Mouse (Mus musculus): ENCODE measurements around the gene Vac14.
"Not testable (repeated sequence)": the region's sequence is repeated elsewhere in the genome, so short reads cannot be mapped to it uniquely, and the experiment has no call there.

Vac14 gene

DNA sequence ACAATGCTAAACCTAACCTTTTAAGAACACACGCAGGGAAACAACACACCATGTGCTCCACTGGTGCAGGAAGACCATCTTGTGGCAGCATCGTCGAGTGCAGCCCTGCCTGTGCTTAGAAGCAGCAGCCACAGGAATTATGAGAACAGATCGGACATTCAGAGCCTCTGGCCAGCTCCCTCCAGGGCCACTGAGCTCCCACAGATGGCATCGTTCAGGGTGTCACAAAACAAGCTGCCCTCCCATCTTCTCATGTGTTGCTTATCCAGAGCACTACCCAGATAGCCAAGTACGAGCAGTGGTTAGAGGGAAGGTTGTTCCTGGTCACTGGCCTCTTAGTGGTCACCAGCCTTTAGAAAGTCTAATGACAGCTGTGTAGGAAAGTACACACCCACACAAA is 30.9 kb downstream of the Vac14 start:
- no peak for DNase-seq (ENCODE audit: low spot score)

GRCm38 (mm10) chr8:110650838-110651237 is 32.5 kb downstream of the Vac14 start:
- no peak for DNase-seq (ENCODE audit: low spot score)

GRCm38 (mm10) chr8:110651847-110652246 is 33.5 kb downstream of the Vac14 start:
- no peak for DNase-seq (ENCODE audit: low spot score)

GRCm38 (mm10) chr8:110654075-110655060 is 36.0 kb downstream of the Vac14 start:
- no peak for DNase-seq (ENCODE audit: low spot score)

- DNase-seq (ENCODE audit: low spot score) = no peak
Measured at GRCm38 (mm10) chr8:110655827-110656226, 37.4 kb downstream of the Vac14 start.

DNA sequence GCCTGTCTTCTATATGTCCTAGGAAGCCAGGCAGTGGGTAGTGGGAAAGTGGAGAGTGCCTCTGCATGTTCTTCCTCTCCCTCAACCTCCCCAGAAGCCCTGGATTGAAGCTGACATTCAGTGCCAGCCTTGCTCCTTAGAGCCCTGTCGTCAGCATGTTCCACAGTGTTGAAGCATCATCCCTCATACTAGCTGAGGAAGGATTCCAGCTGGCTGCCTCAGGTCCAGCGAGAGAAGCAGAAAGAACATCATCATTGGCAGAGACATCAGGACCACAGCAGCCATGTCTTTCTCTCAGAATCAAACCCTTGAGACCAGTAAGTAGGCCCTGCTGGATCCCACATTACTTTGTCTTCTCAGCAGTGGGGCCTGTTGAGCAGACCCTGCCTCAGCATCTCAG is 39.3 kb downstream of the Vac14 start:
- no peak for DNase-seq (ENCODE audit: low spot score)

DNA sequence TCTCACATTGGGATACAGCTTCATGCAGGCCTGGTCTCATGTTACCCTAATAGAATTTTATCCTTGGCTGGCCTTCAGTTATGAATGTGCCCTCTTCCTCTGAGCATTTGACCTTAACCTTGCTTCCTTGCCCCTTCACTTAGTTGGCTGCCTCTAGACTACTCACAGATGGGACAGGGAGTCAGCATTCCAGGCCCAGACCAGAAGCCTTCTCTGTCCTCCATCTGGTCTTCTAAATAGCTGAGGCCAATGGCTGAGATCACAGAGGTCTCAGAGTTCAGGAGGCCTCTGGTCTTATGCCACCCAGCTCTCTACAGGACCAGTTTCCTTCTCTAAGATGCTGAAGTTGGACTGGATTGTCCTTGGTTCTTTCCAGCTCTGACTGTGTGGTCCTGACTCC is 41.7 kb downstream of the Vac14 start:
- DNase-seq (ENCODE audit: low spot score) = no peak

DNA sequence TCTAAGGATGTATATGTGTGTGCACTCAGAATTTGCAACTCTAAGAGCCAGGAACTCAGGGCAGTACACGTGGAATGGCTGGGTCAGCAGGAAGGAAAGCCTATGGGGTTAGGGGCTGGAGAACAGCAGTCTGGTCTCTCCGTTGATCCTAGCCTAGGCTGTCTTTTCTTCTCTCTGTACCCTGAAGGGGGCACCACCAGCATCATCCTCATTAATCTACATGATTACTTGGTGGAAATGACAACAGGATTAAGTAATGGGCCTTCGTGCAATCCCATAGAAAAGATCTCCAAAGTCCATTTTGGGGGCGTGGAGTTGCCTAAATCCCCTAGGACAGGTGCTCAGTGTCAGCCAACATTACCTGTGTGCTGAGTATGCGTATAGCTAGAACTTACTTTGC is 44.2 kb downstream of the Vac14 start:
- no peak for DNase-seq (ENCODE audit: low spot score)

- DNase-seq (ENCODE audit: low spot score) = no peak
Measured at GRCm38 (mm10) chr8:110663015-110663742, 44.8 kb downstream of the Vac14 start.

DNA sequence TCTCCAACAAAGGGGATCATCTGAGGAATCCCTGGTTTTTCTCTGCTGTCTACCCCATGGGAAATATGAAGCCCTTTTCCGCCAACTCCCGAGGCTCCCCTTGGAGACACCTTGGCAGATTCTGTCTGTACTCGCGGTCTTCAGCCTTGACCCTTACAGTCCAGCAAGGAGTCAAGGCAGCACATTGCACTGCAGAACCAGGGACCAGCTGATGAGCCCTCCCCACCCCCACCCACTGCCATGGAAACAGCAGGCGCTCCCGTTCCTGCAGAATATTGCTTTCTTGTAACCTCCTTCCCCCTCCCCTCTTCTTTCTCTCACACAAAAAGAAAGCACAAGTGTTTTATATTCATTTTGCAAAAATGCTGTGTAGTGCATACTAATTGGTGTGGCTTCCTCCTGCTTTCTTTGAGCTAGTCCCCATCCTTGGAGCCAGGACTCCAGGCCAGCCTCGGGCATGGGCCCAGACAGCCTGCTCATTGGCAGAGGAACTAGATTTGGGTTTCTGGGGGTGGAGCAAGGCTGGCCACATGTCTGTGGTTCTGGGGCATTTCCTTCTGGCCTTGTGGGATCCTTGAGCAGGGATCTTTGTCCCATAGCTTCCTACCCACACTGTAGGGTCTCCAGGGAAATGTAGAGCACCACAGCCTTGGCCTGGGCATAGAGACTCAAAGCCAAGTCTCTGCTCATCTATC is 46.0 kb downstream of the Vac14 start:
- DNase-seq (ENCODE audit: low spot score) = no peak

DNA sequence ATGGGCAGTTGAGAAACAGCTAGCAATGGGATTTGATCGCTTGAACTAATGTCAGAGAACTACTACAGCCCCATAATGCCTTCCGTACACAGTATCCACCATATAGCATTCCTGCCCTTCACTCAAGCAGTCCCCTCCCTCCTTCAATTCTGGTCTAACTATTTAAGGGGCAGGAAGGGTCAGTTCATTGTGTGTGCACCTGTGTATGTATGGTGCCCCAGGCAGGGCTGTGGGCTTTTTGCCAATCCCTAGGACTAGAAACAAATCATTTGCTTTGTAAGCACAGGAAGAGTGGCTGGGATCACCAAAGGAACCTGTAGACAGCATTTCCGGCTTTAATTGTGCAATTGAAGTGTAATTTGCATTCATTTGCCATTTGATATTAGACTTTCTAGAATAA is 46.6 kb downstream of the Vac14 start:
- DNase-seq (ENCODE audit: low spot score) = no peak

DNA sequence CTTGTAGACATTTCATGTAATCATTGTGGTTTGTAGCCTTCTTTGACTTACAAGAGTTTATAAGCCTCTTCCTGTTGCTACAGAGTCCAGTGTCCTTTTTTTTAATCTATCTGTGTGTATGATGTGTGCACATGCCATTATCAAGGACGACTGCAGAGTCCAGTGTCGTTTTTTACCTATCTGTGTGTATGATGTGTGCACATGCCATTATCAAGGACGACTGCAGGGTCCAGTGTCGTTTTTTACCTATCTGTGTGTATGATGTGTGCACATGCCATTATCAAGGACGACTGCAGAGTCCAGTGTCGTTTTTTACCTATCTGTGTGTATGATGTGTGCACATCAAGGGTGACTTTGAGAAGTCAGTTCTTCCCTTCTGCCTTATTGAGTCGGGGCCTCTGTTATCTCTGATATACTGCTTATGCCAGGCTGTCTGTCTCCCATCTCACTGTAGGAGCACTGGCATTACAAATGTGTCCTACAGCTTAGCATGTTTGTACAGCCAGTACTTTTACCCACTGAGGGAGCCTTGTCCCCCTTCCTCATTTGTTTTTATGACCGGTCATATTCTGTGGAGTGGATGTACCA is 49.3 kb downstream of the Vac14 start:
- not testable (repeated sequence) for DNase-seq (ENCODE audit: low spot score)

GRCm38 (mm10) chr8:110669932-110670628 is 51.7 kb downstream of the Vac14 start:
- DNase-seq (ENCODE audit: low spot score) = no peak

DNA sequence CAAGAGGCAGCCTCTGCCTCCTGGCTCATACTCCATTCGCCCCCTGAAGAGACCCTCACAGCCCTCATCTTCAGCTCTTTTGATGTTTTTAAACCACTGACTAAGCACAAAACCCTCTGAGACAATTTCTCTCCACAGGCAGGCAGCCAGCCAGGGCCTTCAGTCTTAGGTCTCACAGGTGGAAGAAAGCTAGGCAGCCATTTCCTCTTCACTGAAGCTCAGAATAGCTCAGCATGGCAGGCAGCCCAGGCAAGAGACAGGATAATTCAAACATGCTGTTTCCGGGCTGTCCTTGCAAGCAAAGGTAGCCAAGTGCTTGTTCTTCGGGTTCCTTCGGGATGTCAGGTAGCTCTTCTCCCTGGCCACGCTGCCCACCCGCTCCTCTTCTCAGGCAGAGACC is 52.9 kb downstream of the Vac14 start:
- DNase-seq (ENCODE audit: low spot score) = no peak

- DNase-seq (ENCODE audit: low spot score) = no peak
Measured at GRCm38 (mm10) chr8:110672133-110672532, 53.7 kb downstream of the Vac14 start.

DNA sequence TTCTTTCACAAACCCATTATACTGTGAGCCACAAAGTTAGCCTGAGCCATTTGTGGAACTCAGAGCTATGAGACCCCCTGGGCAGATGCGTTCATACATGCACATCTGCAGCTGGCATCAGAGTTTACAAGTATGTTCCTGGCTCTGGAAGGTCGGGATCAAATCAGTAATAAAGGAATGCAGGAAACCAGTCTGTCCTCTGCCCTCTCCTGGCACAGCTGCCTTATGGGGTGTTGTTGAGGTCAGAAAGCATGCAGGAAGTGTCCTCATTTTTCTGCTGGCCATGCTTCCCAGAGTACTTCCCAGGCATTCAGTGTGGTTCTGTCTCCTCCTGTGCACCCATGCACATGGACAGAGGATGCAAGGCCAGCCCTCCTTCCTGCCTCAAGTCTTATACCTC is 54.8 kb downstream of the Vac14 start:
- no peak for DNase-seq (ENCODE audit: low spot score)

DNA sequence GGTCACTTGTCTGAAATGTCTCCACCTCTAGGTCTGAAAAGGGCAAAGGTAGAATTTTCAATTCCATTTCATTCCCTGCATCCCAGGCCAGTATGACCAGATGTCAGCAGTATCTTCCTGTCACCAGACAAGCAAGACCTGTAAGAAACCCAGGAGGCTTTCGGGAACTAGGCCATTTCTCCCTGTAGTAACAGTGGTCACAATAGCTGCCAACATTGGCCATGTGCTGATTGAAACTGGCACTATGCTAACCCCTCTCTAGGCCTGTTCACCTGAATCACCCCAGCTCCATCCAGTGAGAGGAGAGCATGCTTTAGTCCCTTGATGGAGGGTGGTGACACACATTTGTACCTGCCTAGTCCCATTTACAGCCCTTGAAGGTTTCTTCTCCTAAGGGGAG is 56.2 kb downstream of the Vac14 start:
- no peak for DNase-seq (ENCODE audit: low spot score)

GRCm38 (mm10) chr8:110676702-110677101 is 58.3 kb downstream of the Vac14 start:
- DNase-seq (ENCODE audit: low spot score) = no peak

DNA sequence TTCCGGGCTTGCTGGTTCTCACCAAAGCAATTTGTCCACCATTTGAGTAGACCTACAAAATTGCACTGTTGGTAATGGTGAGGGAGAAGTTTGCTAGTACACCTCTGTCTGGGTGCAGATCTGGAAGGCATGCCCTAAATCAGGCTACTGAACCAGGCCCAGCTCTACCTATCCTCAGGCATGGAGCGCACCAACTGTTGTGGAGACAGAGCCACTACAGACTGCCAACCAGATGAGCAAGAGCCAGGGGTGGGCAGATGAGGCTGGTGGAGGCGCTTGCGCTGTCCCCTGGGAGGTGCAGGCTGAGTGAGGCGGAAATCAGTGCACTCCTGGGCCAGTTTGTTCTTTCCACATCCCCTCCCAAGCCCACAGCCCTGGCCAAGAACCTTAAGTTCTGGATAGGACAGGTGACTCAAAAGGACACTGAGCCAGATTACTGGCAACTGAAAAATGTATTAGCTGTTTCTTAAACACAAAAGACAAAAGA is 58.8 kb downstream of the Vac14 start:
- no peak for DNase-seq (ENCODE audit: low spot score)

GRCm38 (mm10) chr8:110678989-110679388 is 60.6 kb downstream of the Vac14 start:
- no peak for DNase-seq (ENCODE audit: low spot score)

GRCm38 (mm10) chr8:110687726-110688125 is 69.3 kb downstream of the Vac14 start:
- DNase-seq (ENCODE audit: low spot score) = no peak

All from ovary, postnatal 10 days (tissue).